Mouse (Mus musculus) erythroblast, embryonic 14.5 days (primary cell): Measurements from ENCODE around the gene Cd163.

Source experiments
- GATA1 ChIP-seq: IDR thresholded peaks from 2 replicates; pipeline ENCODE4 v1.6.1; 2012; ENCODE audit warnings: low read length, inconsistent platforms, mixed read lengths
- TAL1 ChIP-seq: IDR thresholded peaks from 3 replicates; pipeline ENCODE4 v1.6.1; 2012; ENCODE audit warnings: low read length, inconsistent platforms, mixed read lengths

GRCm38 (mm10) chr6:124312292-124312691, 7.8 kb downstream of the Cd163 start:
- TF ChIP-seq TAL1 = no peak
- no peak for TF ChIP-seq GATA1
